Mouse (Mus musculus) lung, postnatal 0 days (tissue): Measurements from ENCODE around the gene Dtnbp1.

ENCODE experiments used
- CTCF ChIP-seq: IDR thresholded peaks from 2 replicates; pipeline ENCODE4 v1.5.1; 2016; ENCODE audit warnings: antibody characterized with exemption, mild to moderate bottlenecking
- EP300 ChIP-seq: IDR thresholded peaks from 2 replicates; pipeline ENCODE4 v1.6.1; 2016; ENCODE audit warnings: antibody characterized with exemption, mild to moderate bottlenecking, control low read depth

GRCm38 (mm10) chr13:44921095-44921494 is 80.9 kb downstream of the Dtnbp1 start:
- no peak for TF ChIP-seq CTCF
- no peak for TF ChIP-seq EP300
